Mouse (Mus musculus) monocyte, adult 2 months (primary cell): ENCODE results near the gene Clpx.

Source experiments
- DNase-seq, 2 experiments: peaks; one replicate each; pipeline ENCODE4 v3.0.0; 2022; ENCODE audit warnings: low spot score in 2 of 2, low read depth in 1 of 2

Gene Clpx

DNA sequence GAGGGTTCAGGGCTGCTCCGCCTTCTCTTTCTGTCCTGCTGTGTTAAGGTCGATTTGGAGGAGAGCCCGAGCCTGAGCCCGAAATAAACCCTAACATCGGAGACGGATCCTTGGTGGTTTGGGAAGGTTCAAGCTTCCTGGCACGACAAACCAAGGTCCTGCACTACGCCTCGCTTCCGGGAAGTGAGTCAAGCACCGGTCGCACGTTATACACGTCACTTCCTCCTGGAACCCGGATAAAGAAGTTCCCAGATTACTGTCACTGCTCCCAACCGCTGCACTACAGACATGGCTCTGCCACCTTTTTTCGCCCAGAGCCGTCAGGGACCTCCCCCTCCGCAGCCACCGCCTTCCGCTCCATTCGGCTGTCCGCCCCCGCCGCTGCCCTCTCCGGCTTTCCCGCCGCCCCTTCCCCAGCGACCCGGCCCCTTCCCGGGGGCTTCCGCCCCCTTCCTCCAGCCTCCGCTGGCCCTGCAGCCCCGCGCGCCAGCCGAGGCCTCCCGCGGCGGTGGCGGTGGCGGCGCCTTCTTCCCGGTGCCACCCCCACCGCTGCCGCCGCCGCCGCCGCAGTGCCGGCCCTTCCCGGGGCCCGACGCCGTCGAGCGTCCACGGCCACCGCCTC lies 51.9 kb downstream of the Clpx start, which contains the start of gene Pdcd7:
Pdcd7 (plus strand) TSS at position 251 of the 622 bp plus-strand sequence.
- DNase-seq, result peak; percentile 87 to 88

GRCm38 (mm10) chr9:65346476-65347111 lies 52.5 kb downstream of the Clpx start:
- peak in 1 of 2 experiments; percentile 54 for DNase-seq

DNA sequence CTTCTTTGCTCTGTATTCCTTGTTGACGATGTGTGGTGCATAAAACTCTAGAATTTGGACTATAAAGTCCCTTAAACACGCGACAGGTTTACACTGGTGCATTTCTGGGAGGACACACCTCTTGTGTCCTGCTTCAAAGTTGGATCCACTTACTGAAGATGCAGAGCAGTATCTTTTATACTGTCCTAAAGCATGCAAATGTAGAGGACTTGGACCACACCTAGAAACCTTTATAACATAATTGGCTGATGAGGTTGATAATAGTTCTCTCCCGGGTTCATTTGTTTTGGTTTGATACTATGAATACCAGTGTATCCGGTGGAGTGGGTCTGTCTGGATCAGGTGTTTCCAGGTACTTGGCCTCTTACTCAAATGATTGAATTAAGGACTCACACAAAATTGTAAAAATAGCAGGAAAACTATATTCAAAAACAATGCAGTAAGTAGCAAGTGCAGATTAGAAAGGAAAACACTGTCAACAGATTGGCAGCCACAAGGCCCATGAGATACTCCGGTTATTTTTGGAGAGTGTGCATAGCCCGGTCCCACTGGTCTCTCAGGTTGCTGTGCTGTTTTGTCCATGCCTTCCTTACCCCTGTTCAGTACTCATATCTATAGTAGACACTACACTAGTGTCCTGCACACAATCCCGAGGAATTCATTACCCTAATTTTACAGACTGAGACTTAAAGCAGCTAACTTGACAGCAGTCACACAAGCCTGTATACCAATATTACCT lies 53.2 kb downstream of the Clpx start:
- no peak for DNase-seq

DNA sequence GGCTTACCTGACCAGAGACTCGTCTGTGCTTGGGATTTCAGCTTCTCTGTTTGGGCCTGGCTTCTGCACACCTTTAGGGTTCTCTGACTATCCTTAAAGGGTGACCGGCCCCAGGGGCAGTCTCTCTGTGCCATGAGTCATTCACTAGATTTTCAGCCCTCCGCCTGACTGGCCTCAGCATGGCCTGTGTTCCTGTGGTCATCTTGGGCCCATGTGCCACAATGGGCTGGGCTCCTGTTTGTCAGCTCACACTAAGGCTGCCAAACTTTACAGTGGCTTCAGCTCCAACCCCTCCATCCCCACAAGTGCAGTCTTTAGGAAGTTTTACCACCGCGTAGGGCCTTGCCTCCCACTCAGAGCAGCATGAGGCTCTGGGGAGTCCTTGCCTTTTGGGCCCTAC lies 59.2 kb downstream of the Clpx start:
- DNase-seq, result no peak

- no peak for DNase-seq
Observed at GRCm38 (mm10) chr9:65356561-65356960, 62.5 kb downstream of the Clpx start.

- DNase-seq, result no peak
Observed at GRCm38 (mm10) chr9:65356971-65357370, 62.9 kb downstream of the Clpx start.

DNA sequence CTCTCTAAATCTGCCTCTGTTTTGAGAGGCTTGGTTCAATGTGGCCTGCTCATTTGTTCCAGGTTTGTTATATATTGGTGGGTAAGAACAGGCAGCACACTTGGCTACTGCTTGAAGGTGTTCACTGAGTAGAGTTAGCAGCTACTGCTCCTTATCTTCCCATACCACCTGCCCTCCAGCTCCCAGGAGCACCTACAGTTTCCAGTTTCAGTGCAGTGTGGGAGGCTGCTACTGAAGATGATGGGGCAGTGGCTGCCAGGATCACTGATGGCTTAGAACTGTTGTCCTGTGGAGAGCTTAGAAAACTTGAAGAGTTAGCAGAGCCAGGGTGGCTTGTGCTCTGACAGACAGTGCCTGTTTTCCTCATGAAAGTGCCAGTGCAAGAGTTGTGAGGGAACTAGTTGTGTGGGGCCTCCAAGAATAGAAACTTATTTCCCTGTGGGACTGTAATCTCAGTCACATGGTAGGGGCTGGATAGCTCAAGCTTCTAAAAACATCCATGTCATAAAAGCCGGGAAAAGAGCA lies 65.0 kb downstream of the Clpx start:
- no peak for DNase-seq

- DNase-seq, result no peak
Observed at GRCm38 (mm10) chr9:65360641-65361448, 66.8 kb downstream of the Clpx start, which contains the start of gene Ubap1l. Gene Ubap1l (plus strand): TSS chr9:65361041.

- DNase-seq, result no peak
Observed at GRCm38 (mm10) chr9:65363684-65364083, 69.6 kb downstream of the Clpx start.

- no peak for DNase-seq
Observed at GRCm38 (mm10) chr9:65365721-65366120, 71.7 kb downstream of the Clpx start.

GRCm38 (mm10) chr9:65371756-65372155 lies 77.7 kb downstream of the Clpx start:
- no peak for DNase-seq

- DNase-seq, result no peak
Observed at GRCm38 (mm10) chr9:65372449-65372848, 78.4 kb downstream of the Clpx start.

DNA sequence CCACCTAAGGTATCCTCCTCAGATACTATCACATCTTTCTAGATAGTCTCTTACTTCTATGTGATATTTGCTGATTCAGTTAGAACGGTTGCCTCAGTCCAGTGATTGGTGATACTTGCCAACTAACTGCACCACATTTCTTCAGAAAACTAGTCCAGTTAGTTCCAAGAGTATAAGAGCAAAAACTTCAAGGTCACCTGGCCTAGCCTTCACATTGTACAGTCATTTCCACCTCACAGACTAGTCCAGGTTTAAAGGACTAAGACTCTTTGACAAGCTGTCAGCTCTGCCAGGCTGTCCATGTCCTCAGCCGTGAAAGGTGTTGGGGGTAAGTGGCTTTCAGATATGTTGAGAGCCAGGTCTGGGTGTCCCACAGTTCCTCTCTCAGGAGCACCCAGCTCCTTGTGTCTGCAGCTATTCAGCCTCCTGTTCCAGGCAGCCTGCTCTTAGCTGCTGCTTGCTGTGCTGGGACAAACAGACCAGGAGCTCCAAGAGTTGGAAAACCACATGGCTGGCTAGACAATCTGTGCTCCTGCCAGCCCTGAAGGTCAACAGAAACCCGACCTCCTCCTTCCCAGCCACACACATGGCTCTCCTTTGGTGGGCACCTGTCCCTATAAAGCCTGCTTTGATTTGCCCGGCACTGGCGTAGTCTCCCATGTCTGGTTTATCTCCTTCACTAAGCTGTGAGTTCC lies 80.6 kb downstream of the Clpx start:
- no peak for DNase-seq

DNA sequence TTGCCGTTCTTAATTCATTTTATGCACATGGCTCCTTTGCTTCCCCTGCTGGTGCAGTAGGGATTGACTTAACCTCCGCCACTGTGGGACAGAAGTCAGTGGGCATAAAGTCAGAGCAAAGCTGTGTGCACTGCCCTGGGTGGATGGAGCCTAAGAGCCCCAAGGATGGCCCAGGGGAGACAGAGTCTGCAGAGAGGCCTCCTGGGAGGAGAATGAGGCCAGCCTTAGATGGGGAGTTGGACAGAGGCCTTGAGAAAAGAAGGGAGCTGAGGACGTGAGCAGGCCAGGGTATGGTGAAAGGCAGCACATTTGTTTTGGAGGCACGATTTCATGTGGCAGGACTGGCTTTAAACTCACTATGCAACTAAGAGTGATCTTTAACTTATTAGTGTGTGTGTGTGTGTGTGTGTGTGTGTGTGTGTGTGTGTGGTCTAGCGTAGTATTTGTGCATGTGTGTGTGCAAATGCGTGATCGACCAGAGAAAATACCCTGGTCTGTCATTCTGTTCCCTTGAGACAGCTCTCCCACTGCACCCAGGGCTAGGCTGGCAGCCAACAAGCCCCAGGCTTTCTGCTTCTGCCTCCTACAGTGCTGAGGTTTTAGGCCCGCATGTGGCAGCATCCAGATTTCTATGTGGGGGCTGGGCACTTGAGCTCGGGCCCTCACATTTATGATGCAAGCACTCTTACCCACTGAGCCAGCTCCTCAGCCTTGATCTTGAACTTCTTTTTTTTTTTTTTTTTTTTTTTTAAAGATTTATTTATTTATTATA lies 81.3 kb downstream of the Clpx start:
- DNase-seq, result no peak
